Mouse (Mus musculus) mature B cell (primary cell): ENCODE data around the gene Krt13.

Experiments
- in situ Hi-C: fragments of 300-500 bp; cut with MboI; formaldehyde crosslinking; loops from 2 replicates; pipeline ENCODE4 v1.14.3; 2019

The Krt13 gene

DNA sequence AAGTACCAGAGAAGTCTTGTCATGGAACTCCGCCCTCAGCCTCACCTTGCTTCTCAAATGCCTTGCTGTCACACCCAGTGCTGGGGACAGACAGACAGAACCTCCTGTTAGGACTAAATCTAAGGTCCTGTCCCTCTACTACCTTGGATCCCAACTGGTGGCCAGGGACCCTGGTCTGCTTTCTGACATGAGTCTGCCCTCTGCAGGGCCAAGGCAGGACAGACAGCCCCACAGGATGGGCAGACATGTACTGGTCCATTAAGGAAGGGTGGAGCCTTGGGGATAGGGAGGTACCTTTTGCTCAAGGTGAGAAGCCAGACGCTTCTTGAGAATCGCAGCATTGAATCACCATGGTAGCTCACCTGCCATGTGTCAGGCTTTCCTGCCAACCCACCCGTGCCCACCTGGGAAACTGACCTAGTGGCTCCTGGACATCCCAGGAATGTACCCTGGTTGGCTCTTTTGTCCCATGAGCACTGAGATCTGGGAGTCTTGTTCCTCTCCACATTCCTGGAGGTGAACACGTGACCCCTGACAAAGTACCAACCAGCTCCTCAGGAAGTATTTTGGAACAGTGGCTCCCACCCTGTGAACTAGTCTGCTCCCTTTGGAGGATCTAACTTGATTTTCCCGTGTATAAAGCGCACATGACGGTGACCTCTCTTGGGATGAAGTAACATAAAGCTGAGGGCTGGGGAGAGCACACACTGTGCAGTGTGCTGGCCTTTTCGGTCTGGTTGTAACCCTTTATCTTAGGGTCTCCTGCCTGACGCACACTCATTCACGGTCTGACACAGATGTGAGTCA, 8.2 kb downstream of the Krt13 start:
- in situ Hi-C loops = no loop called here

DNA sequence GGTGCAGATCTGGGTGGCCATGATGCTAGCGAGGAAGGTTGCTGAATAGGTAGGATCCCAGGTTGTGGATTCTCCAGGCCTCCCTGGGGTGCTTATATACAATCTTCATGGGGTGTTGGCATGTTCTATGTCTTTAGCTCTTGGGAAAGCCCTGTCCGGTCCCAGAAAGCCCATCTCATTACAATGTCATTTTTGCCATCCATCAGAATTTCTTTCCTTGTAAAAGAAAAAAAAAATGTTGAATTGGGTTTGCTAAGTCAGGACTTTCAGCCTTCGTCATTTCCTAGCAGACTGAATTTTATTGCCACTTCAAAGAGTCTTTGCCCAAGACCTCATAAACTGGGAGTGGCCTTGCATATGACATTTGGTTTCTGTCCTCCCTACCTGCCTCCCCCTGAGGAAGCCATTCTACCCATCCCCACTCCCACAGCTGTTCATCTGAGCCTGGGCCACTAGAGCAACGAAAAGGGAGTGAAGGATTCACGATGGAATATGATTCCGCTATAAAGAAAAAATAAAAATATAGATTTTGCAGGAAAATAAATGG, 15.7 kb downstream of the Krt13 start, which contains the start of gene Krt36:
TSS of gene Krt36 (minus strand) at position 51 of the 547 bp plus-strand sequence.
- in situ Hi-C loops = no loop called here

DNA sequence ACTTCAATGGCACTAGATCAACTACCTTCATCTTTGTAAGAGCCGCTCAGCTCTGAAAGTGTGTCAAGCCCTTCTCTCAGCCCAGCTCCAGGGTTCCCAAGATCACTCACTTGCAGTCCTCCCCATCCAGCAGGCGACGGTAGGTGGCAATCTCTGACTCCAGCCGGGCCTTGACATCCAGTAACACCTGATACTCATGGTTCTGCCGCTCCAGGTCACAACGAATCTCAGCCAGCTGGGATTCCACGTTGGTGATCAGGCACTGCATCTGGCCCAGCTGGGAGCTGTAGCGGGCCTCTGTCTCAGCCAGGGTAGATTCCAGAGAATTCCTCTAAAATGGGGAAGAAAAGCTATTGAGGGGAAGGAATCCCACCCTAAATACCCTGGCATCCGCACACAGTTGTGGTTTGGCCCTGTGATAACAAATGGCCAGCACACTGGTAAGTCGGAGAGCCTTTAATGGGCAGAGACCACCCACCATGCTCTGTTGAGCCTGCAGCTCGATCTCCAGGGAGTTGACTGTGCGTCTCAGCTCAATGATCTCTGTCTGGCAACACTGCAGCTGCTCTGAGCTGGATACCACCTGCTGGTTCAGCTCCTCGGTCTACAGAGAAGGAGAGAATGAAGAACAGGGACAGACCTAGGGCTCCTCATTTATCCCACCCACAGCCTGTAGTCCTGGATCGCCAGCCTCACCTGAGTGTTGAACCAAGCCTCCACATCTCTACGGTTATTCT, 18.5 kb downstream of the Krt13 start:
- in situ Hi-C loops = no loop called here

- in situ Hi-C loops = no loop called here
Observed at GRCm38 (mm10) chr11:100100391-100100790, 21.0 kb downstream of the Krt13 start.

DNA sequence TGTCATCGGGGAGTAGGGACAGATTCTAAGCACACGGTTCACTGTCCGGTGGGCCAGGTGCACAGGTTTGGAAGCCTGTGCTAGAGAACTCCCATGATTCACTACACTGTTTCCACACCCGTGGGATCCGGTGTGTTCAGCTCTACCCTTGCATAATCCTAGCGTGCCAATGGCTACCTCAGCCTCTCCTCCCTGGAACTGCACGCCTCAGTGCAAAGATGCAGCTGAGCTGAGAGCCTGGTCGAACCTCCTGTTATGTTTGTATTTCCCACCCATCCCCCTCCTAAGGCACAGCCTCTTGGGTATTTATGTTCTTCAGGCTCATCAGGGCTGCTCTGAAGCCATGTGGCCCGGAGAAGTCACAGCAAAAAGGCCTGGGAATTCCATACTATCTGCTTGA, 23.5 kb downstream of the Krt13 start:
- in situ Hi-C loops = no loop called here

DNA sequence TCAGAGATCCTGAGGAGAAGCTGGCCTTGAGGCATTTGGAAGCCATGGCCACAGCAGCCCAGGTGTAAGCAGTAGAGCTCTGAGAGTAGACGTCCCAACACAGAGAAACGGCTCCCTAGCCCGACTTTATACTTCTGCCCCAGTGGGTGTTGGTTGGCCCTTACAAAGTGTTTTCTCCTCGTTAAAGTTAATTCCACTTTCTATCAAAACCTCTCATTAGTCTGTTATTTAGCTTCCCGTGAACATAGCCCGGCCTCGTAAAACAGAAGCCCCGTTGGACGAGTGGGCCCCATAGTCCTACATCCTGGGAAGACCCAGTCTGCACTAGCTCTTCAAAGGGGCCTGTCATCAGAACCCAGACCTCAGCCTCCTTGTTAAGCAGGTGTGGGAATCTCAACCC, 25.2 kb downstream of the Krt13 start, which contains the start of gene Krt35:
TSS of gene Krt35 (minus strand) at position 101 of the 400 bp plus-strand sequence.
- in situ Hi-C loops = no loop called here

- in situ Hi-C loops = no loop called here
Observed at GRCm38 (mm10) chr11:100088378-100089025, 32.9 kb downstream of the Krt13 start.

- in situ Hi-C loops = no loop called here
Observed at GRCm38 (mm10) chr11:100087861-100088260, 33.5 kb downstream of the Krt13 start, which contains the start of gene Krt32. TSS of gene Krt32 (minus strand) at chr11:100088226.

GRCm38 (mm10) chr11:100073873-100074272, 47.5 kb downstream of the Krt13 start:
- in situ Hi-C loops = no loop called here
